Mouse (Mus musculus) gastrocnemius, postnatal 14 days (tissue): ENCODE data around the gene Wfdc11. TPM values are rescaled to one million over a fixed set of nuclear protein-coding genes. Genes with fewer than 3 reads are reported as not detected.
A peak's percentile ranks its signal among the peaks of the same experiment; 100 is the strongest.
"Not testable (repeated sequence)": the region's sequence is repeated elsewhere in the genome, so short reads cannot be mapped to it uniquely, and the experiment has no call there.

ENCODE experiments used
- DNase-seq: peaks from one replicate; pipeline ENCODE4 v3.0.0; 2021; ENCODE audit warnings: mixed read lengths
- intact Hi-C: fragments of 180-260 bp; cut with DNase I; formaldehyde crosslinking; loops from one replicate; pipeline ENCODE4 v1.15.1; 2025; ENCODE audit warnings: low total_unique reads
- total RNA-seq, 2 experiments: library from RNA; stranded (reverse); gene quantifications; 2 replicates each; pipeline ENCODE4 v1.2.3; 2021

The Wfdc11 gene
- total RNA-seq, 2 experiments from 2014 or later, result not detected

GRCm38 (mm10) chr2:164641881-164642673 lies 31.8 kb downstream of the Wfdc11 start:
- no peak for DNase-seq
- intact Hi-C loops, result no loop called here

GRCm38 (mm10) chr2:164641129-164641528 lies 32.8 kb downstream of the Wfdc11 start:
- intact Hi-C loops, result no loop called here
- DNase-seq, result no peak

- DNase-seq, result no peak
- intact Hi-C loops, result no loop called here
Observed at GRCm38 (mm10) chr2:164638696-164639095, 35.2 kb downstream of the Wfdc11 start, which contains the start of gene Wfdc16. Gene Wfdc16, minus strand, starts transcription at chr2:164638796.

- intact Hi-C loops, result no loop called here
- no peak for DNase-seq
Observed at GRCm38 (mm10) chr2:164635266-164635665, 38.6 kb downstream of the Wfdc11 start.

- intact Hi-C loops, result no loop called here
- DNase-seq, result no peak
Observed at GRCm38 (mm10) chr2:164621775-164622174, 52.1 kb downstream of the Wfdc11 start.

GRCm38 (mm10) chr2:164619050-164619449 lies 54.8 kb downstream of the Wfdc11 start:
- intact Hi-C loops, result no loop called here
- no peak for DNase-seq

GRCm38 (mm10) chr2:164615386-164615785 lies 58.5 kb downstream of the Wfdc11 start:
- intact Hi-C loops, result no loop called here
- DNase-seq, result no peak

- intact Hi-C loops, result not testable (repeated sequence)
Observed at GRCm38 (mm10) chr2:164613471-164613870, 60.4 kb downstream of the Wfdc11 start, which contains the start of the genes Wfdc6b and Wfdc8. Gene Wfdc6b, plus strand, starts transcription at chr2:164613522. Gene Wfdc8, minus strand, starts transcription at chr2:164613626.

More at GRCm38 (mm10) chr2:164613471-164613870, 60.4 kb downstream of the Wfdc11 start, which contains the start of the genes Wfdc6b and Wfdc8:
- DNase-seq, result peak; percentile 31

Other genes starting within 250 kb of the Wfdc11 start
- gene Sdc4, start 230.2 kb downstream of the Wfdc11 start, total RNA-seq, result 10 to 100 TPM; 45.1 to 72.6 TPM
- 10 to 100 TPM; 15.0 to 15.6 TPM for gene Sys1, start 217.1 kb downstream of the Wfdc11 start, total RNA-seq
- 1 to 10 TPM in 1 of 2 experiments, under 1 TPM in 1; 0.62 to 2.6 TPM for gene Gm20458, start 213.1 kb downstream of the Wfdc11 start, total RNA-seq
- gene Trp53tg5, start 200.4 kb downstream of the Wfdc11 start, total RNA-seq, result not detected
- 10 to 100 TPM; 14.6 to 20.6 TPM for gene Dbndd2, start 188.0 kb downstream of the Wfdc11 start, total RNA-seq
- 10 to 100 TPM; 36.8 to 41.0 TPM for gene Pigt, start 176.6 kb downstream of the Wfdc11 start, total RNA-seq
- gene Wfdc2, start 111.7 kb downstream of the Wfdc11 start, total RNA-seq, result not detected
- gene Spint3, start 100.6 kb downstream of the Wfdc11 start, total RNA-seq, result not detected
- gene Wfdc6a, start 88.6 kb downstream of the Wfdc11 start, total RNA-seq, result not detected
- not detected for gene Eppin, start 80.5 kb downstream of the Wfdc11 start, total RNA-seq
- gene Wfdc6b, start 60.6 kb downstream of the Wfdc11 start, total RNA-seq, result not detected
- not detected for gene Wfdc8, start 60.5 kb downstream of the Wfdc11 start, total RNA-seq
- gene Wfdc16, start 35.3 kb downstream of the Wfdc11 start, total RNA-seq, result not detected
- gene Wfdc10, start 18.0 kb downstream of the Wfdc11 start, total RNA-seq, result not detected
- gene Wfdc9, start 17.5 kb downstream of the Wfdc11 start, total RNA-seq, result not detected
- not detected for gene Wfdc13, start 11.0 kb upstream of the Wfdc11 start, total RNA-seq
- not detected for gene Spint4, start 24.4 kb upstream of the Wfdc11 start, total RNA-seq
- gene Spint5, start 41.2 kb upstream of the Wfdc11 start, total RNA-seq, result not detected
- gene Wfdc3, start 71.8 kb upstream of the Wfdc11 start, total RNA-seq, result not detected
- gene Dnttip1, start 71.9 kb upstream of the Wfdc11 start, total RNA-seq, result 10 to 100 TPM; 23.4 to 26.6 TPM
- gene Ube2c, start 95.8 kb upstream of the Wfdc11 start, total RNA-seq, result 1 to 10 TPM; 6.9 to 8.1 TPM
- over 10,000 TPM; 14,912 to 15,737 TPM for gene Tnnc2, start 105.9 kb upstream of the Wfdc11 start, total RNA-seq
- gene Snx21, start 111.7 kb upstream of the Wfdc11 start, total RNA-seq, result 10 to 100 TPM; 18.0 to 18.7 TPM
- gene Acot8, start 130.8 kb upstream of the Wfdc11 start, total RNA-seq, result 1 to 10 TPM; 9.0 to 9.7 TPM
- 1 to 10 TPM; 1.1 to 1.2 TPM for gene Zswim3, start 131.0 kb upstream of the Wfdc11 start, total RNA-seq
- gene Zswim1, start 148.6 kb upstream of the Wfdc11 start, total RNA-seq, result 1 to 10 TPM; 3.3 to 4.6 TPM
- under 1 TPM in 1 of 2 experiments, not detected in 1; 0.49 TPM for gene Spata25, start 154.4 kb upstream of the Wfdc11 start, total RNA-seq
- 10 to 100 TPM; 51.4 to 55.2 TPM for gene Ctsa, start 158.8 kb upstream of the Wfdc11 start, total RNA-seq
- 10 to 100 TPM; 44.8 to 49.4 TPM for gene Neurl2, start 159.4 kb upstream of the Wfdc11 start, total RNA-seq
- 10 to 100 TPM; 19.9 to 22.8 TPM for gene Pltp, start 183.6 kb upstream of the Wfdc11 start, total RNA-seq
- gene Pcif1, start 205.2 kb upstream of the Wfdc11 start, total RNA-seq, result 10 to 100 TPM; 22.2 to 26.6 TPM
- 1 to 10 TPM; 8.4 TPM for gene Zfp335, start 237.7 kb upstream of the Wfdc11 start, total RNA-seq